Mouse (Mus musculus) CD4-positive, CD25-positive, alpha-beta regulatory T cell, adult 2 months (primary cell): ENCODE measurements around the gene Skp2.
A peak's percentile ranks its signal among the peaks of the same experiment; 100 is the strongest.

Source experiments
- DNase-seq: peaks from one replicate; pipeline ENCODE4 v3.0.0-alpha.2; 2012; ENCODE audit warnings: low read depth, low spot score

The Skp2 gene

GRCm38 (mm10) chr15:9074671-9075070 is 80.6 kb downstream of the Skp2 start:
- no peak for DNase-seq

GRCm38 (mm10) chr15:9074139-9074538 is 81.1 kb downstream of the Skp2 start:
- no peak for DNase-seq

DNA sequence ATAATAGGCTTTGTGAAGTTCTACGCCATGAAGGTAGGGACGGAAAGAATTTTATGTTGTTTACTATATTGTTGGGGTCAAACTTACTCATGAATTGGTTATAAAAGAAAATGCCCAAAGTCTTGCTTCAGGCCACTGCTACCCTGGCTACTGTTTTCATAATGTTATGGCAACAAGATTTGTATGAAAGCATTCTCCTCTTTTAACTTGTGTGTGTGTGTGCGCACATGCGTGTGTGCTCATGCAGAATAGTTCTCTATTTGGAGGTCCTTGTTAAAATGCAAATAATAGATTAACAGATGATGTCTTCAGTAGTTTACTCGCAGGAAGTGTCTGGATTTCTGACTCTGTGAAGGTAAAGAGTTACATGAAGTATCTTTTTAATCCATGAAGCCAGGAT is 81.5 kb downstream of the Skp2 start:
- no peak for DNase-seq

DNA sequence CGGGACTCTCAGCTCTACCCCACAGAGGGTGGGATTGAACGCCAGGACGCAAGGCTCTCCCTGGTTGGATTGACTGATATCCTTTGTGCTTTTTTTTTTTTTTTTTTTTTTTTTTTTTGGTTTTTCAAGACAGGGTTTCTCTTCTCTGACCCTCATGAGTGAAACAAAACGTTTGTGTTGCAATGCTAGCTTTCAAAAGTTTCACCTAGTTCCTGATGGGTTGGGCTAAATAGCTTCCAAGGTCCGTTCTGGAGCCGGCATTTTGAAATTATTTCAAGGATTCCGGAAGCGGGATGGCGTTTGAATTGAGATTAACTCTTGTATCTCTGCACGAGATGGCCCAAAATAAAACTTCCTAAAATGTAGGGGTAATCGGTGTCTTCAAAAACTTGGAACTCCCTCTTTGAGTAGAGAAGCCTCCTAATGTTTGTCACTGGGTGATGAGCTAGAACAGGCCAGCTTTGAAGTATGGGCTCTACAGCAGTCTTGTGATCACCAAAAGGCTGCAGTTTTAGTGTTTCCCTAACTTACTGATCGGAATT is 82.1 kb downstream of the Skp2 start:
- DNase-seq, result no peak

DNA sequence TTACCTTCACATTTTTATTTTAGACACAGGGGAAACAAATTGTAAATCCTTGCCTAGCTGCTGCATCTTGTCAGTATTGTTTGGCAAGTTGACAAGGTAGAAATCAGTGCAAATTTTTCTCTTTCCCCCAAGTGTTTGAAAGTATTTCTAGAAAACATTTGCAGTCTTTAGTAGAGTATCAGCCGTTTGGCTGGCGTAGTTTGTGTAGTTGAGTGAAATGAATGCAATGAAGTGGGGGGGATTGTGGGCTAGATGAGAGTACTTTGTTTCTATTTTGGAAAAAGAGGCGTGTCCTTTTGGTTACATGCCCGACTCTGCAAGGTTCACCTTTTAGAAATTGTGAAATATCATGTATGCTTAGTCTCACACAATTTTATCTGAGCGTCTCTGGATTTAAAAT is 82.6 kb downstream of the Skp2 start:
- peak; percentile 65 for DNase-seq

DNA sequence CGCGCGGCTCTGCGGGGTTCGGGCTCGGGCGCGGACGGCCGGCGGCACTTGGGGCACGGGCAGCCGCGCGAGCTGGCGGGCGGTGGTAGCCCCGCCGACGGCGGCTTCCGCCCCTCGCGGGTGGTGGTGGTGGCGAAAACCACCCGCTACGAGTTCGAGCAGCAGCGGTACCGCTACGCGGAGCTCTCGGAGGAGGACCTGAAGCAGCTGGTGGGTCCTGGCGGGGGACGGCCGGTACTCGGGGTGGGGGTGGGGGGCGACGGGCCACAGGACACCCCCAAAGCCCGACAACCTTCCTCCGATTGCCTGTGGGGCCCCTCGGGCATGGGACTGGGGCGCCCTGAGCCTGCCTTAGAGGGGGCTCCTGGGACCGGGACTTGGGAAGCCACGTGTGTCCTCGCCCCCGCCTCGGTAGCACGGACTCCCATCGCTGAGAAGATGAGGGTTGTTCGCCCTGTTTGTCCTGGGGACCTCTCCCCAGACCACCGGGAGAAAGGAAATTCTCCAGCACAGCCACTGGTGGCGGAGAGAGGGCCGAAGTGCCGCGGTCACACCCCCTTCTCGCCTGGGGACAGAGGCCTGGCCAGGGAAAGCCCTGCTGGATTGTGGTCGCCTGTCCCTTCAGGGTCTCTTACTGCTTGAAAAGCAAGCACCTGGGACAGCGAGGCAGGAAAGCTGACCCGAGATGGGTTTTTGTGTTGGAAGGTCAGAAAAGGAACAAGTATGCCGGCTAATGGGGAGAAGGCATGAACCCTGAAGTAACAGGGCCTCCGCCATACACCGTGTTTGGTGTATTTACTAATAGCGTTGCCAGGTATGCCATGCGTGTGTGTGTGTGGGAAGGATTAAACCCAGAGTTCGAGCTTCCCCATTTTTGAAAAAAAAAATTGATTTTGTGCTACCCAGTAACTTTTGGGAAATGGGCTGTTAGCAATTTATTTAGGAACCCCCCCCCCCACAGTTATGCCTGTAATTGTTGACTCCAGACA is 83.4 kb downstream of the Skp2 start:
- DNase-seq, result peak; percentile 72

- DNase-seq, result peak; percentile 96
Observed at GRCm38 (mm10) chr15:9070912-9071555, 84.2 kb downstream of the Skp2 start, which contains the start of gene Nadk2. Nadk2 (plus strand) TSS chr15:9071260.

- DNase-seq, result peak; percentile 7
Observed at GRCm38 (mm10) chr15:9070353-9070752, 84.9 kb downstream of the Skp2 start.

DNA sequence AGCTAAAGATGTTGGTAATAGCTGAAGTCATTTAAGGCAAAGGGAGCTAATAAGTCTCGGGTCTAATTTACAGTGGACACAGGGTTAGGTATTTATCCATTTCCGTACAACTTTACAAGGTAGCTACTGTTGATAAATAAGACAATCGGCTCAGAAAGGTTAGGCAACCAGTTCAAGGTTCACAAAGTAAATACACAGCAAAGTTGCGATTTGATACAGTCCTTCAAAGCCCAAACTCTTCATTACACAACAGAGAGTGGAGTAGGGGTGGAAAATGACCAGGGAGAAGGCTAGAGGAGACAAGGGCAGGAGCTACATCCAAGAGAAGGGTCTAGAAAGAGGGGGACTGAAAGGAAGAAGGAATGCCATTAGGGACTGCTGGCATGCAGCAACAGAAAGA is 86.3 kb downstream of the Skp2 start:
- no peak for DNase-seq
